Mouse (Mus musculus) 416B (cell line): ENCODE data around the gene Atp2c2.

Source experiments
- DNase-seq: peaks from one replicate; pipeline ENCODE4 v3.0.0; 2011; ENCODE audit warnings: low read depth

The Atp2c2 gene

DNA sequence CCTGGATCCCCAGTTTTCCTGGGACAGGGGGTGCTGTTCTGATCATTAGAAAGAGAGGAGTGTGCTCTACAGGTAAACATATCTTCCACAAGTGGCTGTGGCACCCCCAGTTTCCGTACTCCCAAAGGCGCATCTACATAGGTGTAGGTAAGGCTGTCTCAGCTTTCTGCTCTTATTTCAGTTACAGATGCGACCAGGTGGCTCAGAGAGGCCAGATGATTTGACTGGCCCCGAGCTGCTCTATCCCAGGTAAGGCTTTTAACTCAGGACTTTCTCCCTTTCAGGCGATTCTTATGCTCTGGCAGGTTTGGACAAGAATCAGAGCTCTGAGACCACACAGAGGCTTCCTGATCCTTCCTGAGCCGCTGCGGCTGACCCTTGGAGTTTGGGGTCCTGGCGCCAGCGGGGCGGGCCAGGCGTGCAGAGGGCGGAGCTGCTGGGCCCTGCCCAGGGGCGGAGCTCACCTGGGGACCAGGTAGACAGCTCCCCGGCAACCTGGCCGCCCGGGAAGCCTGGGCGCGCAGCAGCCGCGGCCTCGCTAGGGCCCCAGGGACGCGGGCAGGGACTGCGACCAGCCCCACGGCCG lies at the start of gene Atp2c2:
Gene Atp2c2 (plus strand): TSS at position 461 of the 586 bp plus-strand sequence.
- DNase-seq: no peak

DNA sequence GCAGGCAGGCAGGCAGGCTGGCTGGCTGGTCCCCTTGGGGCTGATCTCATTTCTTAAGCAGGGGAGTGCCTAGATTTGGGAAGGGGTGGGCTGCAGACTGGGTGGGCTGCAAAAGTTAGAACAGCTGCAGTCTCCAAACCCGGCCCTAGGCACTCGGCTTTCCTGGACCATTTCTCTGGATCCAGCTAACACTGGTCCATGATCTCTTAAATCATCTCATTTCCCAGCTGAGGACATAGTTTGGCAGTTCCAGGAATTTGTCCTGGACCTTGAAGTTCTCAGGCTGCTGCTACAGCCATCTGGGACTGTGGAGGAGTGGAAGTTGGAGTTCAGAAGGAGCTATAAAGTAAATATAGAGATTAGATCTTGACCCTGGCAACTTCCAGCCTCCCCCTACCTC lies 48.5 kb upstream of the Atp2c2 start:
- DNase-seq: no peak

DNA sequence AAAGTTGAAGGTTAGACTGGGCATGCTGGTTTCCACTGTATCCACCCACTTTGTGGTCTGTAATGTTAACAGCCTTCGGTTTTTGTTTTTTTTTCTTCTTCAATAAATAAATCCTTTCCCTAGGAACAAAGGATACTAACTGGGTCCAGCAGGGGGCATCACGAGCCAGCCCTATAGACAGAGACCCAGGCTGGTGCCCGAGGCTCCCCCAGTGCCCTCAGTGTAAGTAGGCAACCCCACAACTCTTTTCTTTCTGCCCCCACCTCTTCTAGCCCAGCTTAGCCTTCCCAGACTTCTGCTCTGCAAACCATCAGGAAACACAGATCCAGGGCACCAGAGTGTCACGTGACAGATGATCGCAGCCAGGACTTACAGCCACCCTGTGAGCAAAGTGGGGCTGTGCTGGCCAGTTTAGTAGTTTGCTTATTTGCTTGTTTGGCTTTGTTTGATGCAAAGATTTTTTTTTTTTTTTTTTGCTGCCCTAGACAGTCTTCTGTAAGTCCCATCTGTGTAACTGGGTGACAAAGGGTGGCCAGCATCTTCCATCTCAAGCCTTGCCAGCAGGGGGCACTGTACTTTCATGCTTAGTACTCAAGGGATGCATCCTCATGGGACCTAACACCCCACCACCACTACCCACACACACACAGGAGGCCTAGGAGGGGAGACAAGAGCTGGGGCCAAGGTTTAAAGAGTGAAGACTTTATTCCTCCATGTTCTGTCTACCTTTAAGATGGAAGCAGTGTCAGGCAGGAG lies 42.9 kb upstream of the Atp2c2 start:
- peak; percentile 33 for DNase-seq

DNA sequence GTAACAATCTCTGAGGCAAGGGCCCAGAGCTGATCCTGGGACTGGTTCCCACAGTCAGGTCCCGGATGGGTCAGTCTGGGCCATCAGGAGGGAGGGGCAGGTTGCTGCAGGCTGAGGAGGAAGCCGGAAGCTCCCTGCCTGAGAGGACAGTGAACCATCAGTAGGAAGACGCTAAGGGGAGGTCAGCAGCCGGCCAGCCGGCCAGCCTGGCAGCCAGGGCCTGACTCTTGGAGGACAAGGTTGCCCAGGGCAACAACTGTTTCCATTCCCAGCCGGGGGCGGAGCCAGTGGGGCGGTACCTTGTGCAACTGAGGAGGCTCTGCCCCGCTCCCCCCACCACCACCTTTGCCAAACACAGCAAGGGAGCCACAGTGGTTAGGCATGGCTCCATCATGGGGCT lies 38.7 kb upstream of the Atp2c2 start:
- no peak for DNase-seq

DNA sequence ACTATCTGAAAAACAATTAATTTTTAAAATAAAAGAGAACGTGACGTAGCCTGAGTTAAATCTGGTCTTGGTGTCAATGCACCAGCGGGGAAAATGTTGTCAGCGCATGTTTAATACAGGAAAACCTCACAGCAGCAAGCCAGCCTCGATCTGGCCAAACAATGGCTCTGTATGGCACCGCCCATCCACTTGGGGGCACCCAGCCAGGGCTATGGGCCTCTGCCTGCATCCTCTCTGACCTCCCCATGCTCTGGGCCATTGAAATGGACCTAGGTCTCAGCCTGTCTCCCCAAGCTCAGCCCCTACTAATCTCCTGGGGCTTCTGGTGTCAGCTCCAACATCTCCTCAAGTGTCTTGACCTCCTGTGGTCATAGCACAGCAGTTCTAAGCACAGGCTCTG lies 37.9 kb upstream of the Atp2c2 start:
- no peak for DNase-seq

DNA sequence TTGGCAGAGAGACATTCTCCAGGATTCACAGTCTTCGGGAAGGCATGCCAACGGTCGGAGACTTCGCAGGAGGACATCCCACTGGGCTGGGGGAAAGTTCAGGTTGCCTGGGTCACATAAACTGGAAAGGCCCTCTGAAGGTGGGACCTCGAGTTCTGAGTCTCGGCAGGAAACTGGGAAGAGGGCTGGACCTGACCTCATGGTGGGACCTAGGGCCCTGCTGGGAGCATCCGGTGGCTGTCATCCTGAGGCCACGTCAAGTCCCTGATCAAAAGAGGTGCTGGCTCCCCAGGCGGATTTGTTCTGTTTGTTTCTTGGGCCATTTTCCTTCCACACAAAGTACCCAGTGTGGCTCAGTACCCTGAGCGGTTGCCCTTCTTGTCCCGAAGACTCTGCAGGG lies 36.4 kb upstream of the Atp2c2 start:
- DNase-seq: no peak

DNA sequence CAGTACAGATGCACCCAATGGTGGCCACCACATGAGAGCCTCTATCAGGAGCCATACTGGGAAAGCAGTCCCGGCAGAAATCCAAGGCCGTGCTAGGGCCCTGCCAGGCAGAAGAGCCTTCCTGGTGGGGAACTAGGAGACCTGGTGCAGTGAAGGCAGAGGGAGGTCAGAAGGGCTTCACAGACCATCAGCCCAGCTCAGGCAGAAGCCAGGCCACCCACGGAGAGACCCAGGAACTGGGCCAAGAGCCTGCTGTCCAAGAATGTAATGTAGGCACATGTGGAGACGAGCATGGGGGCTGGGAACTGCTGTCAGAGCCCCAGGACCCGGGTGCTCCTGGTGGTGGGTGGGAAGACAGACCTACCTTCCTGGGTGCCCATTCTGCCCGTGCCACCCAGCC lies 34.5 kb upstream of the Atp2c2 start:
- DNase-seq: no peak

DNA sequence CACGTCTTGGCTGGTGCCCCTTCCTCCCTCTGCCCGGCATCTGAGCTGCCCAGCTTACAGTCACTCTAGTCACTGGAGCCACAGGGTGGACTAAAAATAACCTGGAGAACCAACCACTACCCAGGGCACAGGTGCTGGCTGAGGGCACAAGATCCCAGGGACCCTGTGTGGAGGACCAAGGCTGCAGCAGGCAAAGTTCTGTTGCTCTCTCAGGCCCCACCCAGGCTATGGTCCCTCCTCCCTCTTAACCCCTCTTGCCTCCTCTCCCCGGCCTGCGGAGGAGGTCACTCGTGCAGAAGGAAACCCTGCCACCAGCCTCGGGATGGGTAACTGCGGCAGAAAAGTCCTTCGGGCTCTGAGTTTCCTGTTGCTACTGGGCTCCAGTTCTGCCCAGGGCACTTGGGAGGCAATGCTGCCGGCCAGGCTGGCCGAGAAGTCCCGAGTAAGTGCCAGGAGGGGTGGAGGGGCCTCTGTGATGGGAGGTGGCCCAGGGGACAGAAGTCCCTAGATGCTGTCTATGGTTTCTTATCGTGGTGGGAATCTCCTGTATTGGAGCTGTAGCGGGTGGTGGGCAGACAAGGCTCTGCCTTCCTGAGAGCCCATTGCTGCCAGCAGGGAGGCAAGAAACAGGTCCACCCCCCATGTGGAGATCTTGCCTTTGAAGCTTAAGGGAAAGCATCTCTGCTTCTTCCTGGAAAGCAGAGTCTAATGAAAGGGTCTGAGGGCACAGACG lies 33.4 kb upstream of the Atp2c2 start, which contains the start of gene Wfdc1:
Gene Wfdc1 (plus strand): TSS at position 147 of the 733 bp plus-strand sequence.
- no peak for DNase-seq

DNA sequence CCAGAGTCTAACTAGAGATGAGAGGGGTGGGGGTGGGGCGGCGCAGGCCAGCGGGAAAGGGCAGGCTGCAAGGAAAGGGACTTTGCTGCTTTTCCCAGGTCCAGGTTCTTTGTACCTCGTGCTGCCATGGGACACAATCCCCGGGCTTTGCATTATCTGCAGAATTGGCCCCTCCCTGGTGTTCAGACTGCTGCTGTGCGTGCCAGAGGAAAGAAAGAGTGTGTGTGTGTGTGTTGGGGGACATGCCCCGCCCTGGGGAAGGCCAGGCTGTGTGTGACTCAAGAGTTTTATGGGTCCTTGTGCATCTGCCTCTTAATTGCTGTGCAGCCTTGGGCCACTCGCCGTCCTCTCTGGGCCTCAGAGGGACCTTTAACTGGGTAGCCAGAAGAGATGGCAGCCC lies 31.4 kb upstream of the Atp2c2 start:
- DNase-seq: no peak

DNA sequence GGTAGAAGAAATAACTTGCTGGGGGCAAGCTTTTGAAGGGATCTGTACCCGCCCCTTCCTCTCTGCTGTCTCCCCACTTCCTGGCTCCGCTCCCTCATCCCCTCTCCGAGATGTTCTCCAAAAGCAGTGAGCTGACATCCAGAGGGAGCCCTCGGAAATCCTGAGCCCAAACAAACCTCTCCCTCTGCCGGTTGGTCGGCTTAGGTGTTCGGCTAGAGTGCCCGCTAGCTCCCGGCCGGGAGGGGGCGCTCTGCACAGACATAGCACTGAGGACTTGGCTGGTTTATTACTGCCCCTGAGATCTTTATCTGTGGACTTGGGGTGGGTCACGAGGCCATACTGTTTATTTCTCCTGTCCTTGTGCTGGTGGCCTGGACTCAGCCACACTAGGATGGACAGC lies 30.5 kb upstream of the Atp2c2 start:
- DNase-seq: peak; percentile 50

DNA sequence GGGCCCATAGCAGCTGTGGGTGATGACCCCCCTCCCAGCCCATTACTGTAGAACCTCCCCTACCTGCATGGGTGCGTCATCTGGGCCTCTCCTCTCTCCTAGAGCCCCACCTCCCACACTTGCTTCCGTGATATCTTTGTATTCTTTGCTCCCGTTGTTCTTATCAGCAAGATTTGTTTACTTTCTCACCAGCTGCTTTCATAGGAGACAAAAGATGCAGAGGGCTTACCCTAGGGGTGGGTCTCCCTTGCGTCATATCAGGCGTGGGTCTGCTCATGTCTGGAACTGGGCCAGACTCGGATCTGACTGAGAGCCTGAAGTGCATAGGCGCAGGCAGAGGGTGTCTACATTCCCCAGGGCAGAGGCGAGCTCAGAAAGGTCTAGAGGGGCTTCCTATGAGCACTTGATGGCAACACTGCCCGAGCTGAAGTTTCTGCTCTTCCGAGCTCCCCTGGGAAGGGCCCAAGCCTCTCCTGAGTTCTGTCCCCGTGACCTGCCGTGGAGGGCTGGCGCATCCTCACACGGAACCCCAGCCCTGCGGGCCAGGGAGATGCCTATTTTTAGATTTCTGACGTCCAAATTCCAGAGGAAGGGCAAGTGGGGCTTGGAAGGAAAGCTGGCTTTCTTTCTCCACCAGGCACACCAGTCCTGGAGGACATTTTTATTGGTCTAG lies 29.3 kb upstream of the Atp2c2 start:
- DNase-seq: no peak

DNA sequence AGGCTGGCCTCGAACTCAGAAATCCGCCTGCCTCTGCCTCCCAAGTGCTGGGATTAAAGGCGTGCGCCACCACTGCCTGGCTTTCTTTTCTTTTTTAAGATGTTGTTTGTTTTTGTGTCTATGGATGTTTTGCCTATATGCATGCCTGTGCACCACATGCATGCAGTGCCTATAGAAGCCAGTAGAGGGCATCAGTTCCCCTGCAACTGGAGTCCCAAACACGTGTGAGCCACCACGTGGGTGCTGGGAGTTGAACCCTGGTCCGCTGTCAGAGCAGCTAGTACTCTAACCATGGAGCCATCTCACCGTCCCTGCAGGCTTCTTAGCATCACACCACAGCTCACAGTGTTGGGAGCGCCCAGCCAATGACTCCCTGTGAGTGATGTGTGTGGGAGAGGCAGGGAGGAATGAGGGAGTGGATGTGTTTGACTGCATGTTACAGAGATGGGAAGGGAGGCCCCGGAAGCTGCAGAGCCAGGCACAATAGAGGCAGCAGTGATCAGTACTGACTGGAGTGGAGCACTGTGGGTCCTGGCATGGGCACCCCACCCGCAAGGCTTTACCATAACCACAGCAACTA lies 25.7 kb upstream of the Atp2c2 start:
- DNase-seq: no peak

DNA sequence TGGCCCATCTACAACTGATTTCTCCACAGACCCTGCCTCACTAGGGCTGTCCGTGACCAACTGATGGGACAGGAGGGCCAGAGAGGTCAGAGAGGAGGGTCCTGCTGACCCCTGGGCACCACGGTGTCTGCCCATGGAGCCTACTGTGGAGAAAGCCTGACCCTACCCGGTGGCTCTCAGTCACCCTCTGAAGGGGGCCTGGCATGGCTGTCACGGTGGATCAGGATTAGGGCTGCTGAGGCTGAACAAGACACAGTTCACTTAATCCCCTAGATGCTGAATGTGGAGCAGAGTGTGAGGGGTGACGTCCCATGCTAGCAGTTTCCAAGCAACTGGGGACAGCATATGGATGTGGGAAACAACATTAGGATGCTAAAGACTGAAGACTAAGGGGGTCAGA lies 24.4 kb upstream of the Atp2c2 start:
- no peak for DNase-seq

DNA sequence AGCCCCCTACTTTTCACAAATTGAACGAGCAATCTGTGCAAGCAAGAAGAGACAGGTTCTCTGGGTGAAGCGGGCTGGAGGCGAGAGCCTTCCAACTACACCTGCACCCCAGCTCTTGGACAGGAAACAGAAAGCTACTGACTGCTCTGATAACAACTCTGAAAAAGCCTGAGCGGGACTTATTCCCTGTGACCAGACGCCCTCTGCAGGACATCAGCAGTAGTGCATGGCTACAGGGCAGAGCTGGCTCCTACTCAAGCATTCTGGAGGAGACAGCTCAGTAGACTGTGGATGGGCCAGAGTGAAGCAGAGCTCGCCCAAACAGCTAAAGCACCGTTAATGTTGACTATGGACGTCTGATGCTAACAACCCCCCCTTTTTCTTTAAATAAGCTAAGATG lies 23.4 kb upstream of the Atp2c2 start:
- DNase-seq: peak; percentile 89

DNA sequence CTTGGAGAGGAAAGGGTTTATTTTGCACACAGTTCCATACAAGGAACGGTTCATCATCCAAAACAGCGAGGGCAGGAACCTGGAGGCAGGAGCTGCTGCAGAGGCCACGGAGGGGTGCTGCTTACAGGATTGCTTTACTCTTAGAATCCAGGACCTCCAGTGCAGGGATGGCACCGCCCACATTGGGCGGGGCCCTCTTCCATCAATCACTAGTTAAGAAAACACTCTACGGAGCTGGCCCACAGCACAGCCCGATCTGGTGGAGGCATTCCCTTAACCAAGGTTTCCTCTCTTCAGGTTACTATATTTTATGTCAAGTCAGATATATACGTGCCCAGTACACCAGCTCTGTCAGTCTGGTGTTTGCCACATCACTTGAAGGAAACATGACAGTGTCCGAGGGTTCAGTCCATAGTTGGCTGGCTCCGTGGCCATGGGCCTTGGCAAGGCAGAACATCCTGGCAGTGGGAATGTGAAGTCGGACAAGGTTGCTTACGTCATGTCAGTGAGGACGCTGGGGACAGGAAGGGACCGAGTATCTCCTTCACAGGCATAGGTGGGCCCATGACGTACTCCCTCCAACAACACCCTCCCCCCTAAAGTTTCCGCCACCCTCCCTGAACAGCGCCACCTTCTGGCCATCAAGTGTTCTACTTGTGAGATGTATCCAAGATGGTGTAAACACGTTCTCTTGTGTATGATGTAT lies 21.5 kb upstream of the Atp2c2 start:
- peak; percentile 61 for DNase-seq

DNA sequence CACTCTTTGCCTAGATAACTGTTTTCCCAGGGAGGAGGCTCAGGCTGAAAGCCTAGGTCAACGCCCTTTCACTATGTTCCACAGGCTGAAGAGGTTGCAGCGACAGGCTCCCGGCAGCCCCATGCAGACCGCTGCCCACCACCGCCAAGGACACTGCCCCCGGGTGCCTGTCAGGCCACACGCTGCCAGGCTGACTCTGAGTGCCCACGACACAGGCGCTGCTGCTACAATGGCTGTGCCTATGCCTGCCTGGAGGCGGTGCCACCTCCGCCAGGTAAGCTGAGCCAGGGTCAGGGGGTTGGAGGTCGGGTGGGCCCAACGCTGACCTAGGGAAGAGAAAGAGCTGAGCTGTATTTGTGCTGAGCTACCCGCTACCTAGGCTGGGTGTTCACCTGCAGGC lies 20.6 kb upstream of the Atp2c2 start:
- no peak for DNase-seq

DNA sequence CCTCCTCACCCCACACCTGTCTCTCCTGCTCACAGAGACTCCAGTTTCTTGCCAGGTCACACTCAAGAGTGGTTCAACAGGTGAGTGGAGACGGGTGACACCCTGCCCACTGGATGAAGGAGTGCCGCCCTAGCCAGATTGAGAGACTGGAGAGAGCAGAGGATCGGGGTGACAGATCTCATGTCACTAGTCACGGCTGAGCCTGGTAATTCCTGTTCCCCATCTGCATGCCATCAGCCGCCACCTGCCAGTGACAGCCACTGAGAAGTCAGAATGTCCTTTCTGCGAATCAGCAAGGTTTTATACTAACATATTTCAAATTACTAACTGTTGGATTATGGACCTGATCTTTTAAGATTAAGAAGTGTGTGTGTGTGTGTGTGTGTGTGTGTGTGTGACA lies 9.2 kb upstream of the Atp2c2 start:
- no peak for DNase-seq

DNA sequence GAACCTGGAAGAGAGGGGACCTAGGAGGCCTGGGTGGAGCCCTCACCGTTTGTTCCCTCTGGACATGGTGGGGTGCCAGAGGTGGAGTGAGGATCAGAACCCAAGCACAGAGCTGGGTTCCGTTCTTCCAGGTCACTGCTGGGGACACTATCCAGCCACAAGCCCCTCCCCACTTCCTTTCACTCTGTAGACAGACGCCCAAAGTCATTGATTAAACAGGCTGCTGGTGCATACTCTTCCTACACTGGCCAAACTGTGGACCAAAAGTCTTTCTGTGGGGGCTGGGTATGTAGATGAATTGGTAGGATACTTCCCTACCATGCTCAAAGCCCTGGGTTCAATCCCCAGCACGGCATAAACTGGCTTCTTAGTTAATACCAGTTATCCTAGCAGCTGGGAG lies 7.8 kb upstream of the Atp2c2 start:
- DNase-seq: no peak

DNA sequence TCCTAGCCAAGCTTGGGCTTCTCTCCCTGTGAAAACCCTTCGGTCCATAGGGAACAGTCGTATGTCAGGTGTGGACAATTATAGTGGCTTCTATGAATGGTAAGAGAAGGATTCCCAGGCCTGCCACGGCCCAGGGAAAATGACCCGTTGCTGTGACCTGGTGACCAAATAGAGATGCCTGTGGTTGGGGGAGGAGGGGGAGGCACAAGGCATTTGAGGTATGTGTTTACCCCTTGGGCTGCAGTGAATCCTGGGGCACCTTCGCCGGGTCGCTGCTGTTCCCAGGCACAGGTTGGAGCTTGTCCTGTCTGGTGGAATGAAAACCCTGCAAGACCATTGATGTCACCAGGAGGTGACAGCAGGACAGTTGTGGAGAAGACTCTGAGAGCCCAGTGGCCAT lies 5.1 kb upstream of the Atp2c2 start:
- DNase-seq: no peak

DNA sequence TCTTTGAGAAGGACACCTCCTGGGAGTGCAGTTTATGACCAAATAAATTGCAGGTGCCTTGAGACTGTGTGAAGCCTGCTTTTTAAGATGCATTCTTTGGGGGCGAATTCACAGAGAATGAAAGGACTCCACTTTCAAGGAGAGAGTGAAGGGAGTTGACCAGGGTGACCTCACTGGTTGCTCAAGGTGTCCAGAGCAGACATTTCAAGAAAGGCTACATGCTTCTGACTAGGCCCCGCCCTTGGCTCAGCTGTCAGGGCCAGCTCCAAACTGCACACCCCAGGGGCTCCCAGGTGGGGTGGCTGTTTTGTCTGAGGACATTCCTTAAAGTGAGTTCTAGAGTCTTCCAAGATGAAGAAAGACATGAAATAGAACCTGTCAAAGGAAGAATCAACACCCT lies 2.6 kb upstream of the Atp2c2 start:
- DNase-seq: no peak

DNA sequence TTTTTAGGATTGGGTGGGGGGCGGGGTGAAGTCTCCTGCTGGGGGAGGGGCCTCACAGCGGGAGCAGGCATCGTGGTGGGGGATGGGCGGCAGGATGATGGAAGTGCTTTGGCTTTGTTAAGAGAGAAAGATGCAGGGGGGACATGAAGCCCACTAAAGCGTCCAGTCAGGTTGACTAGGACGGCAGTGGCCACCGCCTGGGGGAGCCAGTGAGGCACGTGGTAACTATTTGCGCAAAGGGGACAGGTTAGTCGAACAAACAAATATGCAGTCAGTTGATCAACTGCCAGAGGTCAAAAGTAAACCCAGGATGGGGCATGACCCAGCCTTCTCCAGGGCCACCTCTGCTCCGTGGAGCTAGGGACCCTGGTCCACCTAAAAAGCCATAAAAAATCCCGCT lies 849 bp upstream of the Atp2c2 start:
- peak; percentile 44 for DNase-seq

DNA sequence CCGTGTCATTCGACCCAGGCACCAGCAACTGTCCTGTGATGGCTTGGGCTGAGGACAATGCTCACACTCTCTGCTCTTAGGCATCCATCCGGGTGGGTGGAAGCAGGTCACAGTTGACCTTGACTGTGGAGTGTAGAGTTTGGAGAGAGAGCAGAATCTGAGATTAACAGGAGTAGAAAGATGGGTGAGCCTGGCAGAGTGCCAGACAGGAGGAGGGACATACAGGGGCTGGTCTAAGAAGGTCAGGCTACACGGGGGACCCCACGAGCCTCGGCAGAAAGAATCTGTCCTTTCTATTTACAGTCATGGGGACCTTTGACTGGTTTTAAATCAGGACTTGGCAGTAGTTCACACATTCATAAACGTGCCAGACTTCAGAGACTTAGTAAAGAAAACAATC lies 3.2 kb downstream of the Atp2c2 start:
- DNase-seq: no peak
